Comparison of ENCODE assay signal across 16 mouse cellular contexts in genomic region chr7:82734748-82735600, GRCm38 (mm10).
A peak's percentile ranks its signal among the peaks of the same experiment; 100 is the strongest.
DNase-seq lines count a peak whose midpoint lies in the region; ATAC-seq and TF ChIP-seq lines count a peak whose summit lies in the region.
"Had no signal": no experiment of that assay in that cellular context is flagged by ENCODE, and none has a peak within 500 bp of the region (broad histone marks: within the 10 kb centered on the region; RNA-seq: fewer than 3 reads in every experiment).

No protein-coding gene starts in this region.

- H3K4me2 ChIP-seq in intestine, postnatal 0 days (replicated peaks; ENCODE audit: low read depth), result peak overlapping the region; percentile 27; the same call in 1 of the 2 replicates
- no peak overlapping the region for H3K4me2 ChIP-seq in intestine, embryonic 16.5 days (ENCODE audit: low read depth, low read length)
- H3K4me2 ChIP-seq in stomach, postnatal 0 days (replicated peaks; ENCODE audit: low read depth), result no peak overlapping the region
- H3K4me2 ChIP-seq: forebrain, embryonic 12.5 days; heart, embryonic 15.5 days; liver, embryonic 13.5 days; stomach, embryonic 15.5 days had no signal

- peak; percentile 24; the same call in 1 of the 2 replicates for ATAC-seq in intestine, postnatal 0 days
- no peak for ATAC-seq in intestine, embryonic 16.5 days
- 0 out of 2 replicates have a peak, but pooled peaks have one; percentile 35 for ATAC-seq in stomach, postnatal 0 days (ENCODE audit: low FRiP score, low TSS enrichment)

- H3K9me3 ChIP-seq in intestine, postnatal 0 days (ENCODE audit: control insufficient read depth), result no peaks in the 10 kb centered on the region
- H3K9me3 ChIP-seq in intestine, embryonic 16.5 days (ENCODE audit: control insufficient read depth, low read length), result no peaks in the 10 kb centered on the region
- no peaks in the 10 kb centered on the region for H3K9me3 ChIP-seq in stomach, postnatal 0 days (ENCODE audit: control insufficient read depth, low read length)
- H3K9me3 ChIP-seq: forebrain, embryonic 12.5 days; heart, embryonic 15.5 days; liver, embryonic 13.5 days; stomach, embryonic 15.5 days had no signal

- peak overlapping the region; percentile 70 for H3K27ac ChIP-seq in intestine, postnatal 0 days (ENCODE audit: low read depth, low read length)
- no peak overlapping the region for H3K27ac ChIP-seq in intestine, embryonic 16.5 days (ENCODE audit: low read length)
- H3K27ac ChIP-seq in stomach, postnatal 0 days (replicated peaks), result no peak overlapping the region
- H3K27ac ChIP-seq: forebrain, embryonic 12.5 days; gastrocnemius, adult 2 months; heart, adult 2 months; heart, embryonic 15.5 days; liver, embryonic 13.5 days; stomach, embryonic 15.5 days had no signal

- DNase-seq in A20 (ENCODE audit: low read depth, low spot score), result peak; percentile 50
- DNase-seq in brain, adult 2 months (ENCODE audit: low read depth, low spot score), result peak; percentile 50
- DNase-seq in stomach, postnatal 0 days (ENCODE audit: low spot score), result no peak
- no peak for DNase-seq in thymus, postnatal 4 days
- DNase-seq in lung, postnatal 36 days, result no peak
- DNase-seq: cerebellum, postnatal 10 days; embryo, embryonic 11 days; gastrocnemius, adult 2 months; heart, adult 2 months; liver, embryonic 13.5 days; thymus, postnatal 14 days had no signal

- H3K4me3 ChIP-seq in intestine, postnatal 0 days (ENCODE audit: low read depth, low read length), result no peak overlapping the region
- no peak overlapping the region for H3K4me3 ChIP-seq in intestine, embryonic 16.5 days (ENCODE audit: low read length)
- H3K4me3 ChIP-seq in stomach, postnatal 0 days (ENCODE audit: low read depth, low read length), result no peak overlapping the region
- H3K4me3 ChIP-seq: forebrain, embryonic 12.5 days; gastrocnemius, adult 2 months; heart, adult 2 months; heart, embryonic 15.5 days; liver, embryonic 13.5 days; stomach, embryonic 15.5 days had no signal

- TF ChIP-seq EP300 in stomach, postnatal 0 days (optimal IDR thresholded peaks at IDR 0.05), result no peak

- no peak for TF ChIP-seq CTCF in intestine, postnatal 0 days (IDR thresholded peaks at IDR 0.05; ENCODE audit: low read depth)
- no peak for TF ChIP-seq CTCF in stomach, postnatal 0 days (IDR thresholded peaks at IDR 0.05; ENCODE audit: low read depth)

- H3K4me1 ChIP-seq in intestine, postnatal 0 days (replicated peaks; ENCODE audit: control insufficient read depth, insufficient read depth, low read length), result 0 out of 2 replicates have a peak, but pooled peaks cover 4% of the 10 kb centered on the region
- peaks cover 7% of the 10 kb centered on the region; the same call in 1 of the 2 replicates for H3K4me1 ChIP-seq in intestine, embryonic 16.5 days (ENCODE audit: control insufficient read depth, insufficient read depth, low read length)
- H3K4me1 ChIP-seq in stomach, postnatal 0 days (replicated peaks; ENCODE audit: control insufficient read depth, insufficient read depth), result no peaks in the 10 kb centered on the region
- H3K4me1 ChIP-seq: forebrain, embryonic 12.5 days; heart, embryonic 15.5 days; stomach, embryonic 15.5 days had no signal

- H3K27me3 ChIP-seq in intestine, postnatal 0 days (replicated peaks; ENCODE audit: control insufficient read depth, insufficient read depth, low read length), result no peaks in the 10 kb centered on the region
- H3K27me3 ChIP-seq in intestine, embryonic 16.5 days (replicated peaks; ENCODE audit: control insufficient read depth, insufficient read depth, low read length), result no peaks in the 10 kb centered on the region
- H3K27me3 ChIP-seq in stomach, postnatal 0 days (ENCODE audit: control insufficient read depth, insufficient read depth, low read length), result no peaks in the 10 kb centered on the region
- H3K27me3 ChIP-seq: forebrain, embryonic 12.5 days; heart, embryonic 15.5 days; liver, embryonic 13.5 days; stomach, embryonic 15.5 days had no signal

- no peaks in the 10 kb centered on the region for H3K36me3 ChIP-seq in intestine, postnatal 0 days (ENCODE audit: control insufficient read depth, insufficient read depth)
- no peaks in the 10 kb centered on the region for H3K36me3 ChIP-seq in intestine, embryonic 16.5 days (ENCODE audit: control insufficient read depth, insufficient read depth, low read length)
- no peaks in the 10 kb centered on the region for H3K36me3 ChIP-seq in stomach, postnatal 0 days (ENCODE audit: control insufficient read depth, insufficient read depth, low read length)
- H3K36me3 ChIP-seq: forebrain, embryonic 12.5 days; heart, embryonic 15.5 days; liver, embryonic 13.5 days; stomach, embryonic 15.5 days had no signal

- 74% methylated on average over 3 of the region's 3 CpGs for WGBS in intestine, postnatal 0 days
- 85% methylated on average over 3 of the region's 3 CpGs for WGBS in intestine, embryonic 16.5 days
- 70% methylated on average over 3 of the region's 3 CpGs for WGBS in stomach, postnatal 0 days

- no peak overlapping the region for H3K9ac ChIP-seq in intestine, postnatal 0 days (ENCODE audit: low read depth, low read length)
- H3K9ac ChIP-seq in intestine, embryonic 16.5 days (ENCODE audit: low read depth, low read length), result no peak overlapping the region
- H3K9ac ChIP-seq in stomach, postnatal 0 days (ENCODE audit: low read length), result no peak overlapping the region
- H3K9ac ChIP-seq: forebrain, embryonic 12.5 days; heart, embryonic 15.5 days; liver, embryonic 13.5 days; stomach, embryonic 15.5 days had no signal

Comparison
In these comparisons a context has a peak if more than half of its experiments do, and no peak if none do; other contexts are left out.
1. DNase-seq: peak in A20 (single experiment) and brain, adult 2 months (single experiment); none in stomach, postnatal 0 days (single experiment), thymus, postnatal 4 days (single experiment) and lung, postnatal 36 days (single experiment).